Mouse (Mus musculus): Measurements from ENCODE around the gene Hspb1.

Hspb1 gene

DNA sequence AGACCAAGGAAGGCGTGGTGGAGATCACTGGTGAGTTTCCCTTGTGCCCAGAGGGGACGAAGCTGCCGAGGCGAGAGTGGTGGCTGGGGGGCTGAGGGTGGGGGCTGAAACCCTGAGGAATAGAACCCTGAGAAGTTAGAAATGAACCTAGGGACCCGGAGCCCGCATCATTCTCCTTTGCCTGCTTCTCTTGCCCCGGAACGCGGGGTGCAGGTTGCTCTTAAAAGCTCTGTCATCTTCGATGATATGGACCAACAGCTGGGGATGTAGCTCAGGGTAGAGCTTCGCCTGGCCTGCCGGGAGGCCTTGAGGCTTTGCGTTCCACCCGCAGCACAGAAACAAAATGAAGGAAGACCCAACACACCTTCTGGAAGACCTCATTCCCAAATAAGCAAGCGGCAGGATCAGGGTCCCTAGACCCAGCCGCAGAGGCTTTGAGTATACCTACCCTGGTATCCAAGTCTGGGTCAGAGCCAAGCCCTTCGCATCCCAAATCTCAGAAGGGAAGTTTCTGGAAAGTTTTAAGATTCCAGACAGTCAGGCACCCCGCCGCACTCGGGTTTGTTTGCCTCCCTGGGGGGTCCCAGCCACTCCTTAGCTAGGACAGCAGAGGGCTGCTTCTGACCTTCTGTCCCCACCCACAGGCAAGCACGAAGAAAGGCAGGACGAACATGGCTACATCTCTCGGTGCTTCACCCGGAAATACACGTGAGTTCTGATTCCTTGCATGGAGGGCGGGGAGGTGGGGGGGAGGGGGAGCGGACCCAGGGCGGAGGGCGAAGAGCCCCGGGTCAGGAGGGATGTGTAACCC, 891 bp downstream of the Hspb1 start:
- DNase-seq = peak; percentile 47 to 53

- DNase-seq = no peak
Measured at GRCm38 (mm10) chr5:135890323-135890722, 2.6 kb downstream of the Hspb1 start.

GRCm38 (mm10) chr5:135890920-135891319, 3.2 kb downstream of the Hspb1 start:
- DNase-seq = no peak

- no peak for DNase-seq
Measured at GRCm38 (mm10) chr5:135892589-135893351, 5.1 kb downstream of the Hspb1 start.

DNA sequence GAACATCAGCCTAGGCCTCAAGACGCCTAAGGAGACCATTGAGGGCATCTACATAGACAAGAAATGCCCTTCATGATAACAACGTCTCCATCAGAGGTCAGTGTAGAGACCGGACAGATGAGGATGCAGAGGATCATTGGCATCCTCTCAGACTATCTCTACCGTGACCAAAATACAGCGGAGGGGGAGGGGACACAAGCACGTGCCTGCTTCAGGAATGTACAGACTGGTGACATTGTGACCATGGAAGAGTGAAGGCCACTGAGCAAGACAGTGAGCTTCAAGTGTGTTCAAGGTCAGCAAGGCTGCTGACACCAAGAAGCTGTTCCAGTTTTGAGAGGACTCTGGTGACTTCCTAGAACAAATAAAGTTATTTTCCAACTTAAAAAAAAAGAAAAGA, 7.2 kb downstream of the Hspb1 start:
- DNase-seq = no peak

DNA sequence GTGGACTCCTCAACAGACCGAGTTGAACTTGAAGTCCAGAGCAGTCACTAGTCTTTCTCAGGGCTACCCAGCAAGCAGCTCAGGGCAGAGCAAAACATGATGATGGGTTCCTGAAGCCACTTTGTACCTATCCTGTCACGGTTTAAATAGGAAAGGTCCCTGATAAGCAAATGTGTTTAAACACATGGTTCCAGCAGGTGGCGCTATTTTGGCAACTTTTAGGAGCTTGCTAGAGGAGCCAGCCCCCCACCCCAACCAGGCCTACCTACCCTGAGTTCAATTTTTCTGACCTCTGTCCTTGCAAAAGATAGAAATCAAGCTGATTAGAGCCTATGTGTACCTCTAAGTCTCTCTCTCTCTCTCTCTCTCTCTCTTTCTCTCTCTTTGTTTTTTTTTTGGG, 10.3 kb downstream of the Hspb1 start:
- peak in 1 of 2 experiments; percentile 61 for DNase-seq

GRCm38 (mm10) chr5:135898995-135899394, 11.3 kb downstream of the Hspb1 start:
- DNase-seq = no peak

GRCm38 (mm10) chr5:135899833-135900232, 12.1 kb downstream of the Hspb1 start:
- DNase-seq = no peak

GRCm38 (mm10) chr5:135900701-135901100, 13.0 kb downstream of the Hspb1 start:
- no peak for DNase-seq

GRCm38 (mm10) chr5:135901354-135902095, 13.8 kb downstream of the Hspb1 start:
- no peak for DNase-seq

- DNase-seq = no peak
Measured at GRCm38 (mm10) chr5:135903058-135903457, 15.3 kb downstream of the Hspb1 start.

- DNase-seq = peak; percentile 90 to 93
Measured at GRCm38 (mm10) chr5:135903551-135904151, 15.9 kb downstream of the Hspb1 start.

- no peak for DNase-seq
Measured at GRCm38 (mm10) chr5:135904259-135904658, 16.5 kb downstream of the Hspb1 start.

GRCm38 (mm10) chr5:135905320-135906225, 17.9 kb downstream of the Hspb1 start:
- peak in 1 of 2 experiments; percentile 42 for DNase-seq

DNA sequence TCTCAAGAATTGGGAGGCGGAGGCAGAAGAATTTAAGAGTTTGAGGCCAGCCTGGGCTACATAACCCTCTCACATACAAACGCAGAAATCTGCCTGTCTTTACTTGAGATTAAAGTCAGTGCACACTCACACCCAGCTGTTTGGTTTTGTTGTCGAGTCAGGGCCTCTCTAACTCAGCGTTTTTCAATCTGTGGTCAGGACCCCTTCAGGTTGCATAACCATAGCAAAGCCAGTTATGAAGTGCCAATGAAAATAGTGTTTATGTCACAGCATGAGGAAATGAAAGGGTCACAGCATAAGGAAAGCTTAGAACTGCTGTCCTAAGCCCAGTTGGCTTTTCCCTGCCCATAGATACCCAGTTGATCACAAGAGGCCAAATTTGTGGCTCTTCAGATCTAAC, 19.1 kb downstream of the Hspb1 start:
- peak; percentile 28 to 56 for DNase-seq

DNA sequence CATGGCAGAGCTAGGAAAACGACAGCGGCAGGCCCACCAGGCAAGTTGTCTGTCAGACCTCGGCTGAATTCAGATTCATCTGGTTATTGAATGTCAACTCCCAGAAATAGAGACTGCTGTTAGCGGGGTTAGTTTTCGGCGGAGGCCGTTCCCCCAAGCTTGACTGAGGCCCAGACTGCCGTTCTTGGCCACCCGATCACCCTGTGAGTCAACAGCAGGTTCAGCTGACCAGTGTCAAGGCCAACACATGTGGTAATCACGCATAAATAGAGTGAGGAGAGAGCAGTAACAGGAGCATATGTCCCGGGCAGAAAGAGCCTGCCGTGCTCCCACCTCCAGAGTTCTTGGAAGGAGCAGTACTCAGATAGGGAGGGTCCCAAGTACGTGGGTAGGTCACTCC, 19.5 kb downstream of the Hspb1 start:
- peak; percentile 64 to 72 for DNase-seq

GRCm38 (mm10) chr5:135908185-135908584, 20.5 kb downstream of the Hspb1 start:
- no peak for DNase-seq

DNA sequence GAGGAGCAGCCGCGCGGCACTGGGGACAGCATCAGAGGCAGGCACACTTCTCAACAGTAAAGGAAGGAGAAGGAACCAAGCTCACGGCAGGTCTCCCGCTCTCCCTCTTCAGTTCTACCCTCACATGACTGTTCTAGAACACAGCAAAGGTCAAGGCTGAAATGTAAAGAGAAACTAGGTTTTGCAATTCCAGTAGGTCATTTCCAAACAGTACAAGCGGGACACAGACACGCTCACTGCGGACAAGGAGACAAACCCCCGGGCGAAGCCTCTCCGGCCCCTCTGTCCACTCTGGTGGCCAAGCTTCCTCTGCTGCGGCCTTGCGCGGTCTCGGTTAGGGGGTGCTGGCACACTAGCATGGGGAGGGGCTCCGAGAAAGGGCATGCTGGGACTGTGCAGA, 21.3 kb downstream of the Hspb1 start:
- peak; percentile 22 to 31 for DNase-seq

DNA sequence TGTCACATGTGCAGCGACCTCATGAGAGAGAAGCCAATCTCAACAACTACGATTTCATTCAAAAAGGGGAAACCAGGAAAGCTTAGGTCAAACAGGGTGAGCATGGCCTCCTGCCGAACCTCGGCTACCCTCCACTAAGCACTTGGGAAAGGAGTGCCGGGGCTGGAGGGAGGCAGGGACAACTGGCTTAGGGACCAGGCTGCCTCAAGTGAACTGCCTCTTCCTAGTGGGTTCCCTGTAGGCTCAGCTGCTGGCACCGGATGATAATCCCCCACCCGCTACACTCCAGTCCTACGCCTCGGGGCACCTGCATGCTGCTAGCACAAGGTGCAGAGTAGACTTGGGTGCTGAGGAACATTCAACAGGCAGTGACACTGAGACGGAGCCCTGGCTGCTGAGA, 21.9 kb downstream of the Hspb1 start:
- DNase-seq = peak; percentile 30 to 38

DNA sequence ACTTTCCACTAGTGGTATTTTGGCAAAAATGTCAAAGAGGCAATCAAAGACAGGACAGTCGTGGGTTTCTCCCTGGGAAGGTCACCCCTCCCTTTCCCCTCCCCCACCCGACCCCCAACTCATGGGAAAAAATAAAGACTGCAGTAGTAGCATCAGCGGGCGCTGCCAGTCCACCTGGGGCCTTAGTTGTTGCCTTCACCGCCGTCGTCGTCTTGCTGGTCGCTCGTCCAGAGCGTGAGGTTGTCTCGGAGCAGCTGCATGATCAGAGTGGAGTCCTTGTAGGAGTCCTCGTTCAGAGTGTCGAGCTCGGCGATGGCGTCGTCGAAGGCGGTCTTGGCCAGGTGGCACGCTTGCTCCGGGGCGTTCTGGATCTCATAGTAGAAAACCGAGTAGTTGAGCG, 23.1 kb downstream of the Hspb1 start:
- DNase-seq = no peak

GRCm38 (mm10) chr5:135911633-135912220, 24.0 kb downstream of the Hspb1 start:
- DNase-seq = no peak

Data from lung, adult 18-20 months (tissue).